Mouse (Mus musculus): ENCODE results near the gene S1pr4.

The S1pr4 gene

GRCm38 (mm10) chr10:81464405-81465264, 35.3 kb downstream of the S1pr4 start:
- DNase-seq = peak; percentile 48 to 55

- no peak for DNase-seq
Observed at GRCm38 (mm10) chr10:81463531-81463930, 36.4 kb downstream of the S1pr4 start.

GRCm38 (mm10) chr10:81462917-81463316, 37.0 kb downstream of the S1pr4 start:
- no peak for DNase-seq

GRCm38 (mm10) chr10:81462415-81462804, 37.5 kb downstream of the S1pr4 start:
- no peak for DNase-seq

- no peak for DNase-seq
Observed at GRCm38 (mm10) chr10:81461673-81462414, 38.1 kb downstream of the S1pr4 start.

- no peak for DNase-seq
Observed at GRCm38 (mm10) chr10:81460951-81461350, 39.0 kb downstream of the S1pr4 start.

- DNase-seq = no peak
Observed at GRCm38 (mm10) chr10:81460471-81460870, 39.5 kb downstream of the S1pr4 start.

GRCm38 (mm10) chr10:81459399-81459798, 40.5 kb downstream of the S1pr4 start:
- DNase-seq = no peak

GRCm38 (mm10) chr10:81458267-81458666, 41.7 kb downstream of the S1pr4 start:
- DNase-seq = no peak

GRCm38 (mm10) chr10:81457624-81458023, 42.3 kb downstream of the S1pr4 start:
- no peak for DNase-seq

GRCm38 (mm10) chr10:81456983-81457563, 42.9 kb downstream of the S1pr4 start:
- no peak for DNase-seq

- DNase-seq = no peak
Observed at GRCm38 (mm10) chr10:81455181-81455895, 44.6 kb downstream of the S1pr4 start, which contains the start of gene Nfic. Gene Nfic, minus strand, starts transcription at chr10:81455635.

- DNase-seq = no peak
Observed at GRCm38 (mm10) chr10:81454106-81454505, 45.8 kb downstream of the S1pr4 start.

- DNase-seq = no peak
Observed at GRCm38 (mm10) chr10:81452947-81453288, 47.0 kb downstream of the S1pr4 start.

GRCm38 (mm10) chr10:81452237-81452946, 47.5 kb downstream of the S1pr4 start:
- DNase-seq = no peak

- DNase-seq = no peak
Observed at GRCm38 (mm10) chr10:81451365-81451745, 48.6 kb downstream of the S1pr4 start.

GRCm38 (mm10) chr10:81450641-81451364, 49.1 kb downstream of the S1pr4 start:
- no peak for DNase-seq

GRCm38 (mm10) chr10:81450140-81450539, 49.8 kb downstream of the S1pr4 start:
- peak; percentile 86 to 89 for DNase-seq

All from cerebellum, adult 18-20 months (tissue).